Mouse (Mus musculus) gastrocnemius, postnatal 25 days (tissue): Measurements from ENCODE around the gene Rab27a. TPM values are rescaled to one million over a fixed set of nuclear protein-coding genes. Genes with fewer than 3 reads are reported as not detected.
"Not testable (repeated sequence)": the region's sequence is repeated elsewhere in the genome, so short reads cannot be mapped to it uniquely, and the experiment has no call there.

Experiments used
- DNase-seq: peaks from one replicate; pipeline ENCODE4 v3.0.0; 2022
- total RNA-seq, 2 experiments: library from RNA; stranded (reverse); gene quantifications; 1 replicate in 1 of 2; 2 replicates in 1 of 2; pipeline ENCODE4 v1.2.3; 2021

Gene Rab27a
- total RNA-seq, 2 experiments from 2014 or later: 1.9 to 2.5 TPM

DNA sequence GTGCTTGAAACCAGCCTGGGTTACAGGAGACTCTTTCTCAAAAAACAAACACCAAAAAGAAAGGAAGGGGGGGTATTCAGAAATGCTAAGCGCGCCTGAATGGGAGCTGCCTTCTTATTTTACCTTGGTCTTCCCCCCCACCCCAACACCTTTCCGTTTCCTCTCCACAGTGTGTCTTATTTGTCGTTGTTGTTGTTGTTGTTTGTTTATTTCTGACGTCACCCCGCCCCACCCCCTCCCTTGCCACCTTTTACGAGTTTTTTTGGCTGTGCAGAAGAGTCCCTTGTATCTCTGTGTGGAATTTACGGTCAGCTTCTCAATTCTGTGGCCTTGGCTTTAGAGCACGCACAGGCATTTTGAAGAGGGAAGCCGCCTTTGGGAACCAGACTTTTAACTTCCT, 1.1 kb downstream of the Rab27a start:
- DNase-seq: no peak

GRCm38 (mm10) chr9:73047906-73048305, 3.3 kb downstream of the Rab27a start:
- no peak for DNase-seq

DNA sequence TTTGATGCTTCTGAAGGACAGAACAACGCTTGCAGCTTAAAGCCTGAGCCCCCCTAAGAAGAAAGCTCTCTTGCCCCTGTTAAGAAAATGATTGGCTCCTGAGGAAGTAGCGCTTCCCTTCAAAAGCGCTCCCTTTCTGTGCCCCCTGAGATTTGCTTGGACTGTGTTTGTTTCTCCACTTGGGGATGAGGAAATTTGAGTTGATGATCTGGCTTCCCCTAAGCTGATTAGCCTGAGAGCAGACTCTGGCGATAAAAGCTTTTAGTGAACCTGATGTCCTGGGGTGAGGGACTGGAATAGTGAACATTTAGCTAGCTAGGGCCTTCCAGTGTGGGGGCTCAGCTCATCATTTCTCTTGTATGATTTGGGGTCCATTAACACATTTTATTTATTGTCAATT, 4.3 kb downstream of the Rab27a start:
- no peak for DNase-seq

DNA sequence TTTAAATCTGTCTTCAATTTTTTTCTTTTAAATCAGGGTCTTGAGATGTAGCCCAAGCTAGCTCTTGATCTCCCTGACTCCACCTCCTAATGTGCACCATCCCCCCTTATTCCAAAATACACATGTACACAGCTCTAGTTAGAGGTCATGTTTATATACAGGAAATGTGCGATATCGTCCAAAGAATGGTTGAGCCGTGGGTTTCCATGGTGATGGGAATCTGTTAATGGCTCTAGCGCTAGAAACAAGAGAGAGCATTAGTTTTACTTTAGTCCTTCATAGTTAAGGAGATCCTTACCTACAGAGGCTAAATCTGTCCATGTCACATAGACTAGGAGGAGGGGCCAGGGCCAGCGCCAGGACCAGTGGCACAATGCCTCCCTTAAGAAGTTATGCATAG, 5.2 kb downstream of the Rab27a start:
- no peak for DNase-seq

- DNase-seq: no peak
Measured at GRCm38 (mm10) chr9:73050606-73051005, 6.0 kb downstream of the Rab27a start.

DNA sequence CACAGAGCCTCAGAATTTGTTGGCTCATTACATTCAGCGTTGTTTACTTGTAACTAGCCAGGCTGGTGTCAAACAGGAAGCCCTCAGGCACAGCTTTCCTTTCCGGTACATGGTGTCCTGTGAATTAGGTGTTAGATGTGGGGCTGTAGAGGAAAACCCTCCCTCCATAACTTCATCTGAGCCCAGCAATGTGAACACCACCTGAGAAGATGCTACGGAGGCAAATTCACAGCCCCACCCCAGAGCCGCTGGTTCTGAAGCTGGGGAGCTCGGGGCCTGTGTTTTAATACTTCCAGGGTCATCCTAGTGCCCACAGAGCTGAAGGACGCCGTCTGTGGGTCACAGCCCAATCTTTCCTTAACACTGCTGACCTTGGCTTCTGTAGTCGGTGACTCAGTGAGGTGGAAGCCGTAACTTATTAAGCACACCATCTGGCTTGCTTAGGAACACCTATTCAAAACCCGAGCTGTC, 10.8 kb downstream of the Rab27a start:
- DNase-seq: no peak

GRCm38 (mm10) chr9:73059224-73059623, 14.6 kb downstream of the Rab27a start:
- DNase-seq: no peak

GRCm38 (mm10) chr9:73063621-73064290, 19.1 kb downstream of the Rab27a start:
- no peak for DNase-seq

DNA sequence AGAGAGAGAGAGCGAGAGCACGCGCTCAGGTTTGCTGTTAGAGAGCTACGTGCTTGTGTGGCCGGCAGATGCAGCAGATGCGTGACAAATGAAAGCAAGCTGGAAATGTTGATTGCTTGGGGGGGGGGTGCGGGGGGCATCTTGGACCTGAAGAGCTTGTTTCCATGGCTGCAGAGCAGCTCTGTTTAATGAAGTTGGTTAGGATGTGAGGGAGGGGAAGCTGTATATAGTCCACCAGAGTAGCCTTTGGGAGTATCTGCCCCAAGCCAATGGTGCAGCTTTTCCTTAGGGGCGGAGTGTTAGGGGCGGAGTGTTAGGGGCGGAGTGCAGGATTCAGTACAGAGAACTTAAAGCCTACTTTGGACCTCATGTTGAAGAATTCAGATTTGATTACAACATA, 22.4 kb downstream of the Rab27a start:
- no peak for DNase-seq

GRCm38 (mm10) chr9:73068230-73068679, 23.6 kb downstream of the Rab27a start:
- no peak for DNase-seq

GRCm38 (mm10) chr9:73068688-73069087, 24.0 kb downstream of the Rab27a start:
- DNase-seq: no peak

GRCm38 (mm10) chr9:73070971-73071659, 26.5 kb downstream of the Rab27a start:
- DNase-seq: no peak

DNA sequence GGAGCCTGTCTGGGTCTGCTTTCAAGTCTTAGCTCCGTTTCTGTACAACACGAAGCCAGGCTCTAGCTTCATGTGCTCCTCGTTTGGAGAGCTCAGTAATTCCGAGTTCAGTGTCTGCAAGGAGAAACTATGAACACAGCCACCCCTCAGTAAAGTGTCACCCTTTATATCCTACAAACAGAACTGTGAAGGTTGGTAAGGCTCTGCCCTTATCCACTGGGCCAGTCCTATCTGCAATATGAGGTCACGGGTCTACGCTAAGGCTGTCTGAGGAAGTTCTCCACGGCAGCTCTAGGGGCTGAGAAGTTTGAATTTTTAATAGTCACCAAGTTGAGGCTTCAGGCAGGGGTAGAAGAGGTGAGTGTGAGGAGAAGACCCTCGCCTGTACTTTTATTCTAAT, 27.8 kb downstream of the Rab27a start:
- DNase-seq: no peak

- DNase-seq: no peak
Measured at GRCm38 (mm10) chr9:73073169-73073568, 28.5 kb downstream of the Rab27a start.

GRCm38 (mm10) chr9:73079349-73079748, 34.7 kb downstream of the Rab27a start:
- not testable (repeated sequence) for DNase-seq

GRCm38 (mm10) chr9:73079801-73080325, 35.2 kb downstream of the Rab27a start:
- no peak for DNase-seq

DNA sequence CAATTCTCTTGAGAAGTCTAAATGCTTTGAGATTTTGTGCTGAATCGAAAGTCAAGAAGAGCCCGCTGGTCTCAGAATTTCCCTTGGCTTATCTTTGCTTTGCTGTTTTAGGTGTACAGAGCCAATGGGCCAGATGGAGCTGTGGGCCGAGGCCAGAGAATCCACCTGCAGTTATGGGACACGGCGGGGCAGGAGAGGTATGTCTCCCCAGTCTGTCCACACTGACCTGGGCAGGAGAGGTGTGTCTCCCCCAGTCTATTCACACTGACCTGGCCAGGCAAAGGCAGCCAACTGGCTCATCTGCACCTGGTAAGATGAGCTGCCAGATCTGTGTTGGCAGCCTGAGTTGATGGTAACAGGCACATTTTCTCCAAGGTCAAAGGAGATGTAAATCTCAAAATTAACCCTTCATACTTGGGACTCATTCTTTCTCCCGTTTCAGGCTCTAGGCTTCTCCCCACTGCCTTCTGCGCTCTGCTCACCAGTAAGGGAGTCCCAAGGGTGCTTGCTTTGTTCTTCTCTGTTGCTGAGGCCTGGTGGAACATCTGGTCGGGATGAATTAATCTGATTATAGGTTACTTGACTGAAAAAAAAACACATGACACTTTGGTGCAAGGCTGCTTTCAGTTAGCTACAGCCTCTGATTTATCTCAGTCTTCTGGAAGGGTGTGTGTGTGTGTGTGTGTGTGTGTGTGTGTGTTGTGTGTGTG, 37.8 kb downstream of the Rab27a start:
- DNase-seq: no peak

DNA sequence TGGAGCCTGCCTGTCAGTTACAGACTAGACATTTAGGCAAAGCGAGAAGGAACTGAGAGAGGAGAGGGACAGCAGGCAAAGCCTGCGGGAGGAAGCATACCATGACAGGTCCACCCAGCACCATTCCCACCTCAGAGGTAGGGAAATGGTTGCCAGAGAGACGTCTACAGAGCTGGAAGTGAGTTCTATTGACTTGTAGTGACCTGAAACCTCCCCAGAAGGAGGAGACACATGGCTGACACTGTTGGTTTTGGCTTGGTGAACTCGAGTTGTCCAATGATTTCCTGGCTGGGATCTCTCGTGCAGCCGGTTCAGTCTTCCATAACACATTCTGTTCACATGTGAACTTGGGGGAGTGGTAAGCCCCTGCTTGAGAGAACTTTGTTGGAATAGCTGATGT, 39.3 kb downstream of the Rab27a start:
- DNase-seq: no peak

DNA sequence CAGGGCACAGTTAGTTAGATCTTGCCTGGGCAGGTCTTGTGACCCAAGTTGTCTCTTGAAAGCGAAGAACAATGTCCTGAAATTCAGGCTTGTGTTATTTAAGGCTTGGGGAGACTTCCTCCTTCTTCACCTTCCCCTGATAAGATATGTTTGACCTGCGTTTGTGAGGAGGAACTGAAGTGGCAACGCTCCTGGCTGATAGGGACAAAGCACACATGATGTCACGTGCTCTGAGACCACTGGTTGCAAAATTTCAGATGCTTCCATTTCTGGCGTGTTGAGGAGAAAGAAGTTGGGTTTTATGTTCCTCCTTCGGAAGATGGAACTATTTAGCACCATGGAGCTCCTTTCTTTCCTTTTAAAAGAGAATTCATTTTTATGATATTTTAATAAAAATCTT, 41.2 kb downstream of the Rab27a start:
- DNase-seq: no peak

- DNase-seq: no peak
Measured at GRCm38 (mm10) chr9:73087121-73087520, 42.5 kb downstream of the Rab27a start.

DNA sequence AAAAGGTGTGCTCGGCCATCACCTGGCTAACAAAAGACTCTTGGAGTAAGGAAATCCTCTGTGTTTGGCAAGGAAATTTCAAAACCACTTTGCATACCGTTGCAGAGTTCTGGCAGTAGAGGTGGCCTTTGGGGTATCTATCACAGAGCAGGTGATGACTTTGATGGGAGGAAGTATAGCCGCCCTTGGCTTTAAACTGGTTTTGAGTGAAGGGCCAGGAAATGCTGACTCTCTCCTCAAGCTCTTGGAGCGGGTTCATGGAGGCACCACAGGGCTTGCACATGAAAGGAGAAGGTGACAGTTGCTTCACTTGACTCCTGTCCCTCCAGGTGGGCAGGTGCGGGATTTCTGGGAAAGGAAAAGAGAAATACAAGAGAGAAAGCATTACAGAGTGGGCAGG, 42.9 kb downstream of the Rab27a start:
- no peak for DNase-seq

GRCm38 (mm10) chr9:73089222-73089920, 44.7 kb downstream of the Rab27a start:
- no peak for DNase-seq
